Mouse (Mus musculus) liver, embryonic 14.5 days (tissue): ENCODE measurements around the gene Trio. TPM values are rescaled to one million over a fixed set of nuclear protein-coding genes. Genes with fewer than 3 reads are reported as not detected.

Experiments used
- ATAC-seq: fragments of 200-750 bp; cut with Nextera tagmentation; 2 replicates; pipeline ENCODE4 v1.8.0; 2017; ENCODE audit warnings: moderate number of reproducible peaks, mild to moderate bottlenecking, moderate library complexity; ENCODE audit not compliant: insufficient read depth
- DNase-seq, 3 experiments: peaks; one replicate each; pipeline ENCODE4 v3.0.0-alpha.2; 2012 to 2013; ENCODE audit warnings: low read depth in 3 of 3, low spot score in 3 of 3
- H3K27ac ChIP-seq: fragments of 300-500 bp; sonication (generic); 2 replicates; pipeline ENCODE4 v1.5.1; 2014; ENCODE audit warnings: moderate library complexity, mild to moderate bottlenecking, control low read depth, inconsistent platforms
- H3K27me3 ChIP-seq: fragments of 300-500 bp; sonication (generic); 2 replicates; pipeline ENCODE4 v1.6.1; 2014; ENCODE audit warnings: mild to moderate bottlenecking, low read length, moderate library complexity; ENCODE audit not compliant: control insufficient read depth, insufficient read depth
- H3K36me3 ChIP-seq: fragments of 300-500 bp; sonication (generic); replicated peaks from 2 replicates; pipeline ENCODE4 v1.6.1; 2014; ENCODE audit warnings: low read depth; ENCODE audit not compliant: control insufficient read depth, insufficient read depth
- H3K4me1 ChIP-seq, 2 experiments: fragments of 200-500 bp in 1 of 2; fragments of 300-500 bp in 1 of 2; sonication (generic) in 1 of 2; replicated peaks; 2 replicates each; pipeline ENCODE4 v1.6.1; 2012 to 2014; ENCODE audit warnings: antibody characterized with exemption in 1 of 2, inconsistent platforms in 1 of 2, low read length in 1 of 2; ENCODE audit not compliant: control insufficient read depth in 2 of 2, insufficient read depth in 2 of 2
- H3K4me2 ChIP-seq: fragments of 300-500 bp; sonication (generic); 2 replicates; pipeline ENCODE4 v1.6.1; 2014; ENCODE audit warnings: low read depth, mild to moderate bottlenecking, control low read depth, moderate library complexity
- H3K4me3 ChIP-seq, 2 experiments: fragments of 200-500 bp in 1 of 2; fragments of 300-500 bp in 1 of 2; sonication (generic) in 1 of 2; 2 replicates each; pipeline ENCODE4 v1.5.1; 2012 to 2014; ENCODE audit warnings: low read depth in 2 of 2, low read length in 2 of 2, mild to moderate bottlenecking in 2 of 2, control low read depth in 1 of 2, inconsistent platforms in 1 of 2, moderate library complexity in 1 of 2; ENCODE audit not compliant: insufficient read depth in 1 of 2
- H3K9ac ChIP-seq: fragments of 300-500 bp; sonication (generic); replicated peaks from 2 replicates; pipeline ENCODE4 v1.6.1; 2014; ENCODE audit warnings: mild to moderate bottlenecking, control low read depth, moderate library complexity
- H3K9me3 ChIP-seq: fragments of 300-500 bp; sonication (generic); 2 replicates; pipeline ENCODE4 v1.6.1; 2016; ENCODE audit warnings: low read length, mixed read lengths; ENCODE audit not compliant: control insufficient read depth
- CTCF ChIP-seq: IDR thresholded peaks from 2 replicates; pipeline ENCODE4 v1.5.1; 2016; ENCODE audit warnings: antibody characterized with exemption, low read depth, control low read depth
- EP300 ChIP-seq: IDR thresholded peaks from 2 replicates; pipeline ENCODE4 v1.6.1; 2016; ENCODE audit warnings: antibody characterized with exemption, low read depth
- WGBS: fragments of 180-500 bp; shearing (Covaris S2); extraction: QIAGEN DNeasy Blood & Tissue Kit; methylation state at CpG from one replicate; pipeline ENCODE4 v1.1.7; 2014; ENCODE audit not compliant: insufficient replicate concordance; 5-methylcytosine and 5-hydroxymethylcytosine counted together
- polyA plus RNA-seq, 2 experiments: library from polyadenylated mRNA; depleted of rRNA in 1 of 2; stranded (reverse) in 1 of 2; unstranded in 1 of 2; fragments of >200 nt; fragmentation: Nextera tagmentation in 1 of 2; extraction: Ambion mirVana in 1 of 2; gene quantifications; 2 replicates each; pipeline versions ENCODE4 v1.2.1 to v1.2.3; 2012 to 2014

Gene Trio
- polyA plus RNA-seq, 2 experiments = 2.6 to 6.0 TPM

GRCm38 (mm10) chr15:27702031-27702971 is 323.3 kb downstream of the Trio start:
- Histone ChIP-seq H3K4me3 (no peak overlapping the region), H3K9ac (no peak overlapping the region), H3K36me3 (no peaks in the 10 kb centered on the region), H3K9me3 (no peaks in the 10 kb centered on the region), H3K27me3 (no peaks in the 10 kb centered on the region), H3K4me2 (no peak overlapping the region), H3K27ac (no peak overlapping the region), H3K4me1 (peaks cover 0 to 6% of the 10 kb centered on the region in 2 experiments; a peak in 2 of 4 replicates)
- WGBS = 4% methylated on average over 11 of the region's 11 CpGs
- peak; percentile 50; the same call in 1 of the 2 replicates for ATAC-seq
- no peak for DNase-seq
- no peak for TF ChIP-seq CTCF
- no peak for TF ChIP-seq EP300

DNA sequence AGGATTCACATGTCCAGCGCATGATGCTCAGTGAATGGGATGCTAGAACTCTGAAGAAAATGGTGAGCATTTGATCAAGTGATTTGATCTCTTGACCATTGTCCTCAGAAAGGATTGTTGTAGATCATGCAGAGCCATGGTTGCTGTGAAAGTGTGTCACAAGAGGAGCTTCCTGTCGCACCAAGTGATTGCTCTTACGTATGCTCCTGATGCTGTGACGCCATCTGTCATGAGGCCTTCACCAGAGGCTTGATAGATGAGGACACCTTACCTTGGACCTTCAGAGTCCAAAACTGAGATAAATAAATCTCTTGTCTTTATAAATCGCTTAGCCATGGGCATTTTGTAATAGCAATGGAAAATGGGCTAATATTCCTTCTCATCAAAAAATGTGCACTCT is 328.0 kb downstream of the Trio start:
- Histone ChIP-seq H3K27me3 (no peaks in the 10 kb centered on the region), H3K4me2 (no peak overlapping the region), H3K36me3 (no peaks in the 10 kb centered on the region), H3K27ac (no peak overlapping the region), H3K9ac (no peak overlapping the region), H3K9me3 (no peaks in the 10 kb centered on the region), H3K4me1 (peaks cover 0 to 3% of the 10 kb centered on the region in 2 experiments; a peak in 2 of 4 replicates), H3K4me3 (no peak overlapping the region)
- ATAC-seq (no peak), DNase-seq (no peak)
- WGBS = 62% methylated on average over 5 of the region's 5 CpGs
- TF ChIP-seq EP300 = no peak
- TF ChIP-seq CTCF = no peak

GRCm38 (mm10) chr15:27693235-27693634 is 332.4 kb downstream of the Trio start:
- Histone ChIP-seq H3K27me3 (no peaks in the 10 kb centered on the region), H3K9me3 (no peaks in the 10 kb centered on the region), H3K4me3 (no peak overlapping the region), H3K36me3 (no peaks in the 10 kb centered on the region), H3K9ac (no peak overlapping the region), H3K4me2 (no peak overlapping the region), H3K4me1 (no peaks in the 10 kb centered on the region), H3K27ac (no peak overlapping the region)
- no peak for ATAC-seq
- 45% methylated on average over 10 of the region's 10 CpGs for WGBS
- DNase-seq = no peak
- no peak for TF ChIP-seq CTCF
- no peak for TF ChIP-seq EP300

- Histone ChIP-seq H3K27me3 (no peaks in the 10 kb centered on the region), H3K4me2 (no peak overlapping the region), H3K4me3 (no peak overlapping the region), H3K9me3 (no peaks in the 10 kb centered on the region), H3K36me3 (no peaks in the 10 kb centered on the region), H3K4me1 (no peaks in the 10 kb centered on the region), H3K9ac (no peak overlapping the region), H3K27ac (no peak overlapping the region)
- ATAC-seq (no peak), DNase-seq (no peak)
- TF ChIP-seq CTCF (no peak), EP300 (no peak)
- 60% methylated on average over 7 of the region's 7 CpGs for WGBS
These were observed 333.5 kb downstream of the Trio start for GRCm38 (mm10) chr15:27692161-27692560.

DNA sequence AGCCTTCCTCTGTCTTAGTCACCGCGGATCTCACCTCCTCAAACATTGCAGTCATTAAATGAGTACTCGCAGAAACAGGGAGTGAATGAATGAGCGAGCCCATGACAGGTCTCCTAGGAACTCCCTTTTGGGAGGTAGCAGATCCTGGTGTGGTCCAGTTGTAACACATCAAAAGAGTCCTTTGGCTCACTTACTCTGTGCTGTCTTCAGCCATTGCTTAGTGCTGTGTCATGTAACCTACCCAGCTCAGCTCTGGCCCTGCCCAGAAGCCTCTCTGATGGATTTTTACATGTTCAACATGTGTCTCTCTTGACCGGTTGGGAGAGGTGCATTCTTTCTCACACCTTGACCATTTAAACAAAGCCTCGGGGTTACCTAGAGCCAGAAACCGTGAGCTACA is 334.4 kb downstream of the Trio start:
- no peaks in the 10 kb centered on the region for H3K27me3 ChIP-seq
- WGBS = 68% methylated on average over 7 of the region's 7 CpGs

More for the DNA sequence above, 334.4 kb downstream of the Trio start:
- Histone ChIP-seq H3K36me3 (no peaks in the 10 kb centered on the region), H3K4me1 (no peaks in the 10 kb centered on the region), H3K9ac (no peak overlapping the region), H3K4me3 (no peak overlapping the region), H3K27ac (no peak overlapping the region), H3K4me2 (no peak overlapping the region), H3K9me3 (no peaks in the 10 kb centered on the region)
- no peak for DNase-seq
- ATAC-seq = no peak
- TF ChIP-seq CTCF = no peak
- no peak for TF ChIP-seq EP300
